Mouse (Mus musculus) neural tube, embryonic 14.5 days (tissue): Measurements from ENCODE around the gene Tfpt. TPM values are rescaled to one million over a fixed set of nuclear protein-coding genes. Genes with fewer than 3 reads are reported as not detected.
A peak's percentile ranks its signal among the peaks of the same experiment; 100 is the strongest.

Source experiments
- ATAC-seq: fragments of 200-750 bp; cut with Nextera tagmentation; 2 replicates; pipeline ENCODE4 v1.8.0; 2017; ENCODE audit warnings: low read depth, mild to moderate bottlenecking, moderate TSS enrichment, moderate library complexity
- H3K27ac ChIP-seq: fragments of 300-500 bp; sonication (generic); 2 replicates; pipeline ENCODE4 v1.5.1; 2014; ENCODE audit warnings: low read depth, mild to moderate bottlenecking, control low read depth, low read length, moderate library complexity, mixed read lengths
- H3K27me3 ChIP-seq: fragments of 300-500 bp; sonication (generic); 2 replicates; pipeline ENCODE4 v1.6.1; 2014; ENCODE audit warnings: low read length; ENCODE audit not compliant: control insufficient read depth, insufficient read depth
- H3K36me3 ChIP-seq: fragments of 300-500 bp; sonication (generic); 2 replicates; pipeline ENCODE4 v1.6.1; 2014; ENCODE audit warnings: low read length, mixed read lengths; ENCODE audit not compliant: control insufficient read depth, insufficient read depth
- H3K4me1 ChIP-seq: fragments of 300-500 bp; sonication (generic); 2 replicates; pipeline ENCODE4 v1.6.1; 2014; ENCODE audit warnings: low read length; ENCODE audit not compliant: control insufficient read depth, insufficient read depth
- H3K4me2 ChIP-seq: fragments of 300-500 bp; sonication (generic); 2 replicates; pipeline ENCODE4 v1.6.1; 2014; ENCODE audit warnings: mild to moderate bottlenecking, low read depth, low read length, control low read depth
- H3K4me3 ChIP-seq: fragments of 300-500 bp; sonication (generic); 2 replicates; pipeline ENCODE4 v1.5.1; 2014; ENCODE audit warnings: low read depth, low read length, control low read depth, mixed read lengths
- H3K9ac ChIP-seq: fragments of 300-500 bp; sonication (generic); replicated peaks from 2 replicates; pipeline ENCODE4 v1.6.1; 2014; ENCODE audit warnings: low read depth, mild to moderate bottlenecking, control low read depth, low read length, mixed read lengths
- H3K9me3 ChIP-seq: fragments of 300-500 bp; sonication (generic); 2 replicates; pipeline ENCODE4 v1.6.1; 2016; ENCODE audit warnings: low read length; ENCODE audit not compliant: control insufficient read depth
- WGBS: fragments of 180-500 bp; shearing (Covaris S2); extraction: QIAGEN DNeasy Blood & Tissue Kit; methylation state at CpG from one replicate; pipeline ENCODE4 v1.1.7; 2014; 5-methylcytosine and 5-hydroxymethylcytosine counted together
- polyA plus RNA-seq: library from polyadenylated mRNA; unstranded; fragments of >200 nt; fragmentation: Nextera tagmentation; extraction: Ambion mirVana; gene quantifications from 2 replicates; pipeline ENCODE4 v1.2.1, GENCODE M21; 2014

Gene Tfpt
- polyA plus RNA-seq, result 31.7 and 37.7 TPM in 2 replicates

GRCm38 (mm10) chr7:3629543-3630477 is at the start of gene Tfpt, which contains the start of gene Prpf31:
Tfpt (minus strand) TSS chr7:3629929.
Prpf31 (plus strand) TSS chr7:3629985.
- peaks cover 7% of the 10 kb centered on the region; the same call in 1 of the 2 replicates for H3K36me3 ChIP-seq
- under 1% methylated on average over 47 of the region's 47 CpGs for WGBS
- ATAC-seq, result peak; percentile 88

GRCm38 (mm10) chr7:3677342-3677741 is 47.6 kb upstream of the Tfpt start, which contains the start of gene Tmc4:
Tmc4 (minus strand) TSS chr7:3677553.
- no peak for ATAC-seq

More at GRCm38 (mm10) chr7:3629543-3630477, at the start of gene Tfpt, which contains the start of gene Prpf31:
- Histone ChIP-seq H3K9me3 (no peaks in the 10 kb centered on the region), H3K4me1 (peaks cover 21% of the 10 kb centered on the region), H3K4me3 (peak within 1 kb of the TSS; percentile 55), H3K27ac (peak within 1 kb of the TSS; percentile 75), H3K27me3 (no peaks in the 10 kb centered on the region), H3K4me2 (peak within 1 kb of the TSS; percentile 99), H3K9ac (peak within 1 kb of the TSS; percentile 74)

GRCm38 (mm10) chr7:3676371-3676770 is 46.6 kb upstream of the Tfpt start:
- ATAC-seq, result no peak
- H3K4me2 ChIP-seq, result no peak overlapping the region
- WGBS, result 88% methylated on average over 12 of the region's 12 CpGs

More at GRCm38 (mm10) chr7:3677342-3677741, 47.6 kb upstream of the Tfpt start, which contains the start of gene Tmc4:
- no peak within 1 kb of the TSS for H3K4me2 ChIP-seq
- no peaks in the 10 kb centered on the region for H3K4me1 ChIP-seq
- no peak within 1 kb of the TSS for H3K4me3 ChIP-seq
- H3K36me3 ChIP-seq, result peaks cover 6% of the 10 kb centered on the region; the same call in 1 of the 2 replicates
- 63% methylated on average over 9 of the region's 9 CpGs for WGBS
- no peaks in the 10 kb centered on the region for H3K9me3 ChIP-seq
- H3K27ac ChIP-seq, result no peak within 1 kb of the TSS
- no peak within 1 kb of the TSS for H3K9ac ChIP-seq
- H3K27me3 ChIP-seq, result no peaks in the 10 kb centered on the region

GRCm38 (mm10) chr7:3675228-3675548 is 45.5 kb upstream of the Tfpt start:
- Histone ChIP-seq H3K36me3 (peaks cover 6% of the 10 kb centered on the region; the same call in 1 of the 2 replicates), H3K4me3 (no peak overlapping the region), H3K9me3 (no peaks in the 10 kb centered on the region), H3K4me2 (no peak overlapping the region), H3K27me3 (no peaks in the 10 kb centered on the region), H3K4me1 (no peaks in the 10 kb centered on the region), H3K27ac (no peak overlapping the region), H3K9ac (no peak overlapping the region)
- 76% methylated on average over 3 of the region's 3 CpGs for WGBS
- peak; percentile 16; the same call in 1 of the 2 replicates for ATAC-seq

More at GRCm38 (mm10) chr7:3676371-3676770, 46.6 kb upstream of the Tfpt start:
- no peaks in the 10 kb centered on the region for H3K4me1 ChIP-seq
- H3K27ac ChIP-seq, result no peak overlapping the region
- H3K4me3 ChIP-seq, result no peak overlapping the region
- no peaks in the 10 kb centered on the region for H3K9me3 ChIP-seq
- H3K27me3 ChIP-seq, result no peaks in the 10 kb centered on the region
- no peak overlapping the region for H3K9ac ChIP-seq
- peaks cover 6% of the 10 kb centered on the region; the same call in 1 of the 2 replicates for H3K36me3 ChIP-seq

- Histone ChIP-seq H3K27me3 (no peaks in the 10 kb centered on the region), H3K9me3 (no peaks in the 10 kb centered on the region), H3K4me2 (no peak overlapping the region), H3K9ac (no peak overlapping the region), H3K4me1 (no peaks in the 10 kb centered on the region), H3K36me3 (peaks cover 6% of the 10 kb centered on the region; the same call in 1 of the 2 replicates), H3K4me3 (no peak overlapping the region), H3K27ac (no peak overlapping the region)
- WGBS, result 71% methylated on average over 10 of the region's 10 CpGs
- ATAC-seq, result peak; percentile 90; the same call in 1 of the 2 replicates
Observed at GRCm38 (mm10) chr7:3674507-3675227, 44.9 kb upstream of the Tfpt start.

- H3K36me3 ChIP-seq, result peaks cover 6% of the 10 kb centered on the region; the same call in 1 of the 2 replicates
- H3K9me3 ChIP-seq, result no peaks in the 10 kb centered on the region
- no peak overlapping the region for H3K27ac ChIP-seq
- H3K4me3 ChIP-seq, result no peak overlapping the region
- H3K9ac ChIP-seq, result no peak overlapping the region
- 18% methylated on average over 14 of the region's 14 CpGs for WGBS
- H3K4me1 ChIP-seq, result peaks cover 12% of the 10 kb centered on the region
- no peak for ATAC-seq
- no peak overlapping the region for H3K4me2 ChIP-seq
- no peaks in the 10 kb centered on the region for H3K27me3 ChIP-seq
Observed at GRCm38 (mm10) chr7:3666921-3667391, 37.2 kb upstream of the Tfpt start.

GRCm38 (mm10) chr7:3665215-3666114 is 35.7 kb upstream of the Tfpt start, which contains the start of gene Leng1:
Leng1 (minus strand) TSS chr7:3665840.
- Histone ChIP-seq H3K27ac (peak within 1 kb of the TSS; percentile 71), H3K4me1 (peaks cover 12% of the 10 kb centered on the region), H3K27me3 (no peaks in the 10 kb centered on the region), H3K9ac (peak within 1 kb of the TSS; percentile 69), H3K36me3 (peaks cover 15% of the 10 kb centered on the region; the same call in 1 of the 2 replicates), H3K4me2 (peak within 1 kb of the TSS; percentile 89), H3K9me3 (no peaks in the 10 kb centered on the region), H3K4me3 (peak within 1 kb of the TSS; percentile 65)
- WGBS, result 4% methylated on average over 45 of the region's 45 CpGs
- ATAC-seq, result peak; percentile 99
